Mouse (Mus musculus): ENCODE data around the gene Plvap.
A peak's percentile ranks its signal among the peaks of the same experiment; 100 is the strongest.

DNA sequence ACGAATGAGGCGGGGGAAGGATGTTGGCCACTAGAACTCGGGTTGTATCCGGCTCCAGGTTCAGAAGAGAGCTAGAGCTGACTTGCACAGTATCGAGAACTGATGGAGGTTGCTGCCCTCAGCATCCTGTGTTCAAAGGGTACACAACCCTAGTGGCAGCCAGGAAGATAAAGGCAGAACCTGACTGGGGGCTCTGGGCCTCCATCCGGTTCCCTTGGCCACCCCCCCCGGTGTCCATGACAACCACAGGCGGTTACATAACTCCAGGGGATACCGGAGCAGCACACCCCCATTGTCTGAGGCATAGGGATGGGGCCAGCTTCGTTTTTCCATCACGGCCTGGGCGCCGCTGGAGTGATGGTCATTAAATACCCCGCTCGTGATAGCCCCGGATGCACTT is 48.8 kb downstream of the Plvap start:
- no peak for TF ChIP-seq CTCF (IDR thresholded peaks at IDR 0.05; ENCODE audit: borderline replicate concordance, insufficient read depth, low read depth, low read length)
- peak; percentile 27; the same call in 1 of the 2 replicates for TF ChIP-seq POLR2A (IDR thresholded peaks at IDR 0.05; ENCODE audit: borderline replicate concordance, insufficient read depth, low read length)
